Mouse (Mus musculus) heart, postnatal 0 days (tissue): ENCODE measurements around the gene Tada2b. TPM values are rescaled to one million over a fixed set of nuclear protein-coding genes. Genes with fewer than 3 reads are reported as not detected.
A peak's percentile ranks its signal among the peaks of the same experiment; 100 is the strongest.

Experiments
- ATAC-seq: fragments of 200-750 bp; cut with Nextera tagmentation; 2 replicates; pipeline ENCODE4 v1.8.0; 2017; ENCODE audit warnings: low read depth, moderate number of reproducible peaks, moderate library complexity; ENCODE audit not compliant: insufficient read depth
- DNase-seq: peaks from one replicate; pipeline ENCODE4 v3.0.0-alpha.2; 2016; ENCODE audit warnings: low spot score
- H3K27ac ChIP-seq: fragments of 300-500 bp; sonication (generic); 2 replicates; pipeline ENCODE4 v1.5.1; 2014; ENCODE audit warnings: low read depth, mild to moderate bottlenecking
- H3K27me3 ChIP-seq: fragments of 300-500 bp; sonication (generic); 2 replicates; pipeline ENCODE4 v1.6.1; 2014; ENCODE audit warnings: low read length, mixed read lengths; ENCODE audit not compliant: control insufficient read depth, insufficient read depth
- H3K36me3 ChIP-seq: fragments of 300-500 bp; sonication (generic); replicated peaks from 2 replicates; pipeline ENCODE4 v1.6.1; 2014; ENCODE audit warnings: low read length, mixed read lengths; ENCODE audit not compliant: control insufficient read depth, insufficient read depth
- H3K4me1 ChIP-seq: fragments of 300-500 bp; sonication (generic); 2 replicates; pipeline ENCODE4 v1.6.1; 2014; ENCODE audit warnings: antibody characterized with exemption; ENCODE audit not compliant: control insufficient read depth, insufficient read depth
- H3K4me2 ChIP-seq: fragments of 300-500 bp; sonication (generic); 2 replicates; pipeline ENCODE4 v1.6.1; 2014; ENCODE audit warnings: low read depth, mild to moderate bottlenecking, low read length, moderate library complexity
- H3K4me3 ChIP-seq: fragments of 300-500 bp; sonication (generic); 2 replicates; pipeline ENCODE4 v1.5.1; 2014; ENCODE audit warnings: low read depth, low read length
- H3K9ac ChIP-seq: fragments of 300-500 bp; sonication (generic); replicated peaks from 2 replicates; pipeline ENCODE4 v1.6.1; 2014; ENCODE audit warnings: low read depth, low read length, mixed read lengths
- H3K9me3 ChIP-seq: fragments of 300-500 bp; sonication (generic); replicated peaks from 2 replicates; pipeline ENCODE4 v1.6.1; 2016; ENCODE audit warnings: low read length; ENCODE audit not compliant: control insufficient read depth
- CTCF ChIP-seq: IDR thresholded peaks from 2 replicates; pipeline ENCODE4 v1.5.1; 2016; ENCODE audit warnings: antibody characterized with exemption, control low read depth, low read depth
- EP300 ChIP-seq: IDR thresholded peaks from 2 replicates; pipeline ENCODE4 v1.6.1; 2016; ENCODE audit warnings: antibody characterized with exemption, low read depth
- WGBS: fragments of 180-500 bp; shearing (Covaris S2); extraction: QIAGEN DNeasy Blood & Tissue Kit; methylation state at CpG from one replicate; pipeline ENCODE4 v1.1.7; 2014; 5-methylcytosine and 5-hydroxymethylcytosine counted together
- polyA plus RNA-seq: library from polyadenylated mRNA; unstranded; fragments of >200 nt; fragmentation: Nextera tagmentation; extraction: Ambion mirVana; gene quantifications from 2 replicates; pipeline ENCODE4 v1.2.1, GENCODE M21; 2015
- total RNA-seq: library from RNA; depleted of rRNA; stranded (reverse); fragments of >200 nt; gene quantifications from 2 replicates; pipeline ENCODE4 v1.2.3, GENCODE M21; 2014; ENCODE audit warnings: low replicate concordance

Tada2b gene
- total and polyA plus RNA-seq, 2 experiments from 2014 or later, result 1.7 to 10.3 TPM

DNA sequence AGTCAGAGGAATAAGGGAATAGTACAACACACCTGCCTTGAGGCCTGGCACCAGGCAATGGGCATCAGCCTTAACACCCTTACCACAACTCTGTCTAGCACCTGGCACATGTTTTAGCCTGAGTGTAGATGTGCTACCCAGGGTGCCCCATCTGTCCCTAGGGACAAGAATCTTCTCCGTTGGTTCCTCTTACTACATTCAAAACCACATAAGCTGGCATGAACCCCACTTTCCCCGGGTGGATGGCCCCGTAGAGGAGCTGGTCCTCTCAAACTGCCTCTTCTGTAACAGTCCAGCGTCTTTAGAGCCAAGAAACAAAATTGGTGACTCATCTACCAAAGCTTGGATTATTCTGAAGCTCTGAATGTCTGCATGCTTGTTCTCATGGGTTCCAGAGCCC is 3.7 kb downstream of the Tada2b start:
- Histone ChIP-seq H3K36me3 (peaks cover 8% of the 10 kb centered on the region; the same call in 1 of the 2 replicates), H3K27me3 (peaks cover 3% of the 10 kb centered on the region), H3K27ac (no peak overlapping the region), H3K4me2 (no peak overlapping the region), H3K9me3 (no peaks in the 10 kb centered on the region), H3K4me1 (peaks cover 42% of the 10 kb centered on the region), H3K9ac (no peak overlapping the region), H3K4me3 (no peak overlapping the region)
- WGBS, result 77% methylated on average over 4 of the region's 4 CpGs
- no peak for TF ChIP-seq EP300
- no peak for TF ChIP-seq CTCF
- no peak for ATAC-seq
- DNase-seq, result no peak

DNA sequence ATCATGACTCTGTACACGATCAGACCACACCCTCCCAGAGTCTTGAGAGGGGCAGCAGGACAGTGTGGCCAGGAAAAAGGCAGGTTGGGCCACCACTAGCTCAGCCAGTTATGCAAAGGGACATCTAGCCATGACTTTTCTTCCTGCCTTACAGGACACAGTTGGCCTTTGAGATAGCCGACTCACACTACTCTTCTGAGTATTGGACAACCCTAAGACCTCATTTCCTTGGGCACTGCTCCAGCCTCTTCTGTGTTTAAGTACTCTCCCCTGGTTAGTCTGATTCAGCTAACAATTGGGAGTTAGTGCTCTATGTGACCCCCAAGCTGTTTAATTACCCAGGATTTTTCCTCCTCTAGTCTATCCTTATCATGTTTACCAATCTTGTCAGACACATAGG is 4.3 kb downstream of the Tada2b start:
- H3K36me3 ChIP-seq, result peaks cover 8% of the 10 kb centered on the region; the same call in 1 of the 2 replicates
- no peak for DNase-seq
- peaks cover 36% of the 10 kb centered on the region for H3K4me1 ChIP-seq
- no peak overlapping the region for H3K4me3 ChIP-seq
- ATAC-seq, result no peak
- no peak overlapping the region for H3K4me2 ChIP-seq
- WGBS, result 46% methylated on average over 2 of the region's 2 CpGs
- peak overlapping the region; percentile 44; the same call in 1 of the 2 replicates for H3K27ac ChIP-seq
- H3K27me3 ChIP-seq, result no peaks in the 10 kb centered on the region
- H3K9ac ChIP-seq, result no peak overlapping the region
- no peak for TF ChIP-seq EP300
- no peak for TF ChIP-seq CTCF
- no peaks in the 10 kb centered on the region for H3K9me3 ChIP-seq

DNA sequence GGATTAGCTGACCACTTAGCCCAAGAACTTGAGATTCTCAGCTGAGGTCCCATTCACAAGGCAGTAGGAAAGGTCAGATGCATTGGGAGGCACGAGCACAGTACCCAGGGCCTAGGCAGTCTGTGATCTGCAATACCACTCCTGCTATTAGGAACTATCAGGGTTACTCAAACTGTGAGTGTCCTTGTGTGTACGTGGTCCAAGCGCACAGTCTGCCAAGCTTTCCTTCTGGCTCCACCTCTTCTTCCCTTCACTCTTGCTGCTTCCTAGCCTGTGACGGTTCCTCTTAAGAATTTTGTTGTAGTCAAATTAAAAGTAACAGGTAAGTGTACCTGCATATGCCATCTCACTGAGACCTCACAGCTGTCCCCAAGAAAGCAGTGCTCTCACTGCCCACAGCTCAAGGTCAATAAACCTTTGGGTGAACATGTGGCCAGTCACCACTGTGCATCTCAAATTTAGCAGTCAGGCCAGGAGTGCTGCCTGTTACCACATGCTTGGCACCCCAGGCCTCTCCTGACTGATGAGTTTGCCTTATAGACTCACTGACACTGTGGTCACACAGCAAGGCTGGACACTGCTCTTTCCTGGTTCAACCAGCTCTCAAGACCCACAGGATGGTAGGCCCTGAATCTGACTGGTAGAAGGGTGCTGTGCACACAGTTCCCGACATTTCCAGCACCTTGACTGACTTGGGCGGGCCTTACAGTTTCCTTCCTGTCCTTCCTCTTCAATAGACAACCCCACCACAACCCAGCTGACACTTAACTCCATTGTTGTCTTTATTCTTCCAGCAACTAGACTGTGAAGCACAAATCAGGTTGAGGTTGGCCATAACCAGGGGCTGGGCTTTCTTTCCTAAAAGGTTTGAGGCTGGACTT is 5.3 kb downstream of the Tada2b start:
- WGBS, result 68% methylated on average over 6 of the region's 6 CpGs
- TF ChIP-seq CTCF, result no peak
- TF ChIP-seq EP300, result no peak
- ATAC-seq (no peak), DNase-seq (no peak)
- H3K9ac ChIP-seq, result no peak overlapping the region
- H3K4me1 ChIP-seq, result peaks cover 33% of the 10 kb centered on the region
- no peaks in the 10 kb centered on the region for H3K27me3 ChIP-seq
- H3K9me3 ChIP-seq, result no peaks in the 10 kb centered on the region
- H3K36me3 ChIP-seq, result peaks cover 11% of the 10 kb centered on the region; the same call in 1 of the 2 replicates
- H3K4me2 ChIP-seq, result no peak overlapping the region
- H3K27ac ChIP-seq, result peak overlapping the region; percentile 44
- H3K4me3 ChIP-seq, result no peak overlapping the region

DNA sequence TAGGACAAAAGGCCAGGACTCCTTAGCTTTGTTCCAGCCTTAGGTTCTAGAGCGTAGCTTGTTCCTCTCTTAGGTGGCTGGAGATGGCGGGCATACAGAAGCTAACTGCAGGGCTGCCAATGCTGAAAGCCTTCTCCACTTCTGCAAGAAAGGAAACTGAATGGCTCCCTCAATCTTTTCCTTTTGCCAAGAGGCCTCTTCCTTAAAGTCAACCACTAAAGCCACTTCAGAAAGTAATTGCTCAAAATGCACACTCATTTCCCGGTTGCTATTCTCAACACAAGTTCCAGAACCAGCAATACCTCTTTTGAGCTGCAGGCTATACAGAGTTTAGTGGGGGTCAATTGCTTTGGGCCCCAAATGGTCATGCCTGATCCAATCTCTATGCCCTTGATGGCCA is 6.6 kb downstream of the Tada2b start:
- ATAC-seq, result no peak
- Histone ChIP-seq H3K4me3 (no peak overlapping the region), H3K4me2 (no peak overlapping the region), H3K9me3 (no peaks in the 10 kb centered on the region), H3K36me3 (peaks cover 21% of the 10 kb centered on the region), H3K4me1 (peaks cover 25% of the 10 kb centered on the region), H3K27me3 (no peaks in the 10 kb centered on the region), H3K9ac (no peak overlapping the region), H3K27ac (no peak overlapping the region)
- no peak for DNase-seq
- WGBS, result 84% methylated on average over 3 of the region's 3 CpGs
- TF ChIP-seq EP300 (no peak), CTCF (no peak)

DNA sequence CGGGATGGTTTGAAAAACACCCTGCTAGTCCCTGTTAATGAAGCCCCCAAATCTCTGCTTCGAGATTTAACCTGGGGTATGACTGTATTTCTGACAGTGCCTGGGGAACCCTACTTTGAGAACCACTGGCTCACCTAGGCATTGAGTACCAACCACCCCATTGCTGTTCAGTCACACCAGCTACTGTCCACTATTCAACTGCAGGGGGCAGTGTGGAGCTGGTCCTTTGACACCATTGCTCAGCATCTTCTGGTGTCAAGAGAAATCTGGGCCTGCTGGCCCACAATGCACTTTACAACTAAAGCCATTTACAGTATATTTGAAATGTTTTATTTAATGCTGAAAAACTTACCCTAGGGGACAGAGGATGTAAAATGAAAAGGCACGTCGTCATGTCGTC is 9.8 kb downstream of the Tada2b start:
- no peak overlapping the region for H3K9ac ChIP-seq
- DNase-seq (peak; percentile 51), ATAC-seq (peak; percentile 79; the same call in 1 of the 2 replicates)
- H3K9me3 ChIP-seq, result no peaks in the 10 kb centered on the region
- H3K27ac ChIP-seq, result no peak overlapping the region
- peaks cover 52% of the 10 kb centered on the region for H3K36me3 ChIP-seq
- no peak overlapping the region for H3K4me3 ChIP-seq
- H3K27me3 ChIP-seq, result no peaks in the 10 kb centered on the region
- H3K4me1 ChIP-seq, result peaks cover 7% of the 10 kb centered on the region; the same call in 1 of the 2 replicates
- H3K4me2 ChIP-seq, result no peak overlapping the region
- 89% methylated on average over 5 of the region's 5 CpGs for WGBS
- TF ChIP-seq CTCF, result peak; percentile 78
- no peak for TF ChIP-seq EP300
